Mouse (Mus musculus) forebrain, embryonic 15.5 days (tissue): ENCODE data around the gene Abhd2. TPM values are rescaled to one million over a fixed set of nuclear protein-coding genes. Genes with fewer than 3 reads are reported as not detected.

Experiments
- ATAC-seq: fragments of 200-750 bp; cut with Nextera tagmentation; replicated peaks from 2 replicates; pipeline ENCODE4 v1.8.0; 2017; ENCODE audit warnings: mild to moderate bottlenecking, moderate TSS enrichment, moderate library complexity
- H3K27ac ChIP-seq: fragments of 300-500 bp; sonication (generic); replicated peaks from 2 replicates; pipeline ENCODE4 v1.5.1; 2015; ENCODE audit warnings: mild to moderate bottlenecking, inconsistent platforms
- H3K27me3 ChIP-seq: fragments of 300-500 bp; sonication (generic); 2 replicates; pipeline ENCODE4 v1.6.1; 2015; ENCODE audit warnings: inconsistent platforms
- H3K36me3 ChIP-seq: fragments of 300-500 bp; sonication (generic); 2 replicates; pipeline ENCODE4 v1.6.1; 2015; ENCODE audit warnings: mild to moderate bottlenecking, inconsistent platforms
- H3K4me1 ChIP-seq: fragments of 300-500 bp; sonication (generic); 2 replicates; pipeline ENCODE4 v1.6.1; 2015; ENCODE audit warnings: inconsistent platforms
- H3K4me2 ChIP-seq: fragments of 300-500 bp; sonication (generic); replicated peaks from 2 replicates; pipeline ENCODE4 v1.6.1; 2015; ENCODE audit warnings: mild to moderate bottlenecking, inconsistent platforms
- H3K4me3 ChIP-seq: fragments of 300-500 bp; sonication (generic); 2 replicates; pipeline ENCODE4 v1.5.1; 2015; ENCODE audit warnings: mild to moderate bottlenecking, inconsistent platforms
- H3K9ac ChIP-seq: fragments of 300-500 bp; sonication (generic); replicated peaks from 2 replicates; pipeline ENCODE4 v1.6.1; 2015; ENCODE audit warnings: mild to moderate bottlenecking, inconsistent platforms
- H3K9me3 ChIP-seq: fragments of 300-500 bp; sonication (generic); 2 replicates; pipeline ENCODE4 v1.6.1; 2016; ENCODE audit warnings: inconsistent platforms
- WGBS: fragments of 180-500 bp; shearing (Covaris S2); methylation state at CpG from one replicate; pipeline ENCODE4 v1.1.7; 2015; ENCODE audit warnings: mixed read lengths; 5-methylcytosine and 5-hydroxymethylcytosine counted together
- polyA plus RNA-seq: library from polyadenylated mRNA; unstranded; fragments of >200 nt; fragmentation: Nextera tagmentation; extraction: Ambion mirVana; gene quantifications from 2 replicates; pipeline ENCODE4 v1.2.1, GENCODE M21; 2015

The Abhd2 gene
- polyA plus RNA-seq, 1 experiment from 2014 or later: 24.0 TPM

GRCm38 (mm10) chr7:79394666-79395065 lies 121.7 kb downstream of the Abhd2 start:
- Histone ChIP-seq H3K9me3 (no peaks in the 10 kb centered on the region), H3K27ac (no peak overlapping the region), H3K27me3 (no peaks in the 10 kb centered on the region), H3K36me3 (no peaks in the 10 kb centered on the region), H3K9ac (no peak overlapping the region), H3K4me3 (no peak overlapping the region), H3K4me1 (peaks cover 12% of the 10 kb centered on the region), H3K4me2 (no peak overlapping the region)
- no peak for ATAC-seq
- 62% methylated on average over 7 of the region's 7 CpGs for WGBS

GRCm38 (mm10) chr7:79395186-79395585 lies 122.2 kb downstream of the Abhd2 start:
- Histone ChIP-seq H3K36me3 (no peaks in the 10 kb centered on the region), H3K9me3 (no peaks in the 10 kb centered on the region), H3K9ac (no peak overlapping the region), H3K27me3 (no peaks in the 10 kb centered on the region), H3K4me1 (peaks cover 12% of the 10 kb centered on the region), H3K27ac (no peak overlapping the region), H3K4me2 (no peak overlapping the region), H3K4me3 (no peak overlapping the region)
- no peak for ATAC-seq
- 84% methylated on average over 7 of the region's 7 CpGs for WGBS

GRCm38 (mm10) chr7:79397446-79397963 lies 124.5 kb downstream of the Abhd2 start:
- H3K27ac ChIP-seq: no peak overlapping the region
- peaks cover 5% of the 10 kb centered on the region for H3K4me1 ChIP-seq
- H3K36me3 ChIP-seq: no peaks in the 10 kb centered on the region
- H3K27me3 ChIP-seq: no peaks in the 10 kb centered on the region
- H3K9ac ChIP-seq: no peak overlapping the region
- H3K9me3 ChIP-seq: no peaks in the 10 kb centered on the region
- no peak overlapping the region for H3K4me3 ChIP-seq
- WGBS: 89% methylated on average over 10 of the region's 10 CpGs
- ATAC-seq: no peak
- no peak overlapping the region for H3K4me2 ChIP-seq

GRCm38 (mm10) chr7:79398426-79398825 lies 125.4 kb downstream of the Abhd2 start:
- Histone ChIP-seq H3K27me3 (no peaks in the 10 kb centered on the region), H3K27ac (no peak overlapping the region), H3K9ac (no peak overlapping the region), H3K36me3 (no peaks in the 10 kb centered on the region), H3K4me1 (no peaks in the 10 kb centered on the region), H3K4me3 (no peak overlapping the region), H3K4me2 (no peak overlapping the region), H3K9me3 (no peaks in the 10 kb centered on the region)
- no peak for ATAC-seq
- 89% methylated on average over 8 of the region's 8 CpGs for WGBS

- H3K36me3 ChIP-seq: no peaks in the 10 kb centered on the region
- no peaks in the 10 kb centered on the region for H3K27me3 ChIP-seq
- no peak overlapping the region for H3K4me3 ChIP-seq
- H3K9ac ChIP-seq: no peak overlapping the region
- no peak overlapping the region for H3K4me2 ChIP-seq
- no peak overlapping the region for H3K27ac ChIP-seq
- 76% methylated on average over 12 of the region's 12 CpGs for WGBS
- no peaks in the 10 kb centered on the region for H3K9me3 ChIP-seq
- ATAC-seq: no peak
- H3K4me1 ChIP-seq: no peaks in the 10 kb centered on the region
Measured at GRCm38 (mm10) chr7:79398971-79399370, 126.0 kb downstream of the Abhd2 start.

- H3K4me1 ChIP-seq: no peaks in the 10 kb centered on the region
- no peak for ATAC-seq
- no peaks in the 10 kb centered on the region for H3K9me3 ChIP-seq
- no peak overlapping the region for H3K27ac ChIP-seq
- no peaks in the 10 kb centered on the region for H3K27me3 ChIP-seq
- no peak overlapping the region for H3K4me2 ChIP-seq
- H3K36me3 ChIP-seq: no peaks in the 10 kb centered on the region
- H3K9ac ChIP-seq: no peak overlapping the region
- 84% methylated on average over 3 of the region's 3 CpGs for WGBS
- H3K4me3 ChIP-seq: no peak overlapping the region
Measured at GRCm38 (mm10) chr7:79400296-79400695, 127.3 kb downstream of the Abhd2 start.

GRCm38 (mm10) chr7:79414449-79415375 lies 141.7 kb downstream of the Abhd2 start:
- Histone ChIP-seq H3K27me3 (no peaks in the 10 kb centered on the region), H3K9me3 (no peaks in the 10 kb centered on the region), H3K4me1 (no peaks in the 10 kb centered on the region), H3K9ac (no peak overlapping the region), H3K4me2 (no peak overlapping the region), H3K27ac (no peak overlapping the region), H3K4me3 (no peak overlapping the region), H3K36me3 (no peaks in the 10 kb centered on the region)
- ATAC-seq: no peak
- 84% methylated on average over 18 of the region's 18 CpGs for WGBS

Other genes with a start within 250 kb of the Abhd2 start
- 0.06 and 0.08 TPM in 2 replicates for gene Acan, start 219.7 kb upstream of the Abhd2 start, polyA plus RNA-seq
- 2.5 and 3.0 TPM in 2 replicates for gene Hapln3, start 142.2 kb upstream of the Abhd2 start, polyA plus RNA-seq
- gene Mfge8, start 124.1 kb upstream of the Abhd2 start, polyA plus RNA-seq: 166 and 192 TPM in 2 replicates
- gene Rlbp1, start 113.8 kb downstream of the Abhd2 start, polyA plus RNA-seq: 85.6 and 86.8 TPM in 2 replicates
- 5.8 and 7.2 TPM in 2 replicates for gene Fanci, start 118.7 kb downstream of the Abhd2 start, polyA plus RNA-seq
- 32.9 and 35.8 TPM in 2 replicates for gene Polg, start 193.2 kb downstream of the Abhd2 start, polyA plus RNA-seq